Mouse (Mus musculus) heart, embryonic 16.5 days (tissue): ENCODE measurements at regions not wholly inside any gene's neighbourhood (a gene's known extent, or its start where the extent isn't known, plus 50 kb on each side); places are given as distances from the start of the nearest gene placed in this dataset.

Experiments used
- ATAC-seq: fragments of 200-750 bp; cut with Nextera tagmentation; replicated peaks from 2 replicates; pipeline ENCODE4 v1.8.0; 2017; ENCODE audit warnings: moderate number of reproducible peaks; ENCODE audit not compliant: insufficient read depth, low FRiP score; ENCODE audit errors: extremely low read depth
- H3K27ac ChIP-seq: fragments of 300-500 bp; sonication (generic); 2 replicates; pipeline ENCODE4 v1.5.1; 2014; ENCODE audit warnings: mild to moderate bottlenecking, low read length, control low read depth, moderate library complexity
- H3K27me3 ChIP-seq: fragments of 300-500 bp; sonication (generic); 2 replicates; pipeline ENCODE4 v1.6.1; 2014; ENCODE audit warnings: low read length, mixed read lengths; ENCODE audit not compliant: control insufficient read depth, insufficient read depth
- H3K36me3 ChIP-seq: fragments of 300-500 bp; sonication (generic); 2 replicates; pipeline ENCODE4 v1.6.1; 2014; ENCODE audit not compliant: control insufficient read depth, insufficient read depth
- H3K4me1 ChIP-seq: fragments of 300-500 bp; sonication (generic); 2 replicates; pipeline ENCODE4 v1.6.1; 2014; ENCODE audit warnings: low read length, mixed read lengths; ENCODE audit not compliant: control insufficient read depth, insufficient read depth
- H3K4me2 ChIP-seq: fragments of 300-500 bp; sonication (generic); 2 replicates; pipeline ENCODE4 v1.6.1; 2014; ENCODE audit warnings: low read depth, mild to moderate bottlenecking, control low read depth, low read length
- H3K4me3 ChIP-seq: fragments of 300-500 bp; sonication (generic); 2 replicates; pipeline ENCODE4 v1.5.1; 2014; ENCODE audit warnings: mild to moderate bottlenecking, control low read depth, low read length
- H3K9ac ChIP-seq: fragments of 300-500 bp; sonication (generic); 2 replicates; pipeline ENCODE4 v1.6.1; 2014; ENCODE audit warnings: low read length, control low read depth
- H3K9me3 ChIP-seq: fragments of 300-500 bp; sonication (generic); replicated peaks from 2 replicates; pipeline ENCODE4 v1.6.1; 2016; ENCODE audit warnings: low read length; ENCODE audit not compliant: control insufficient read depth
- WGBS: fragments of 180-500 bp; shearing (Covaris S2); extraction: QIAGEN DNeasy Blood & Tissue Kit; methylation state at CpG from one replicate; pipeline ENCODE4 v1.1.7; 2014; 5-methylcytosine and 5-hydroxymethylcytosine counted together

- Histone ChIP-seq H3K27ac (no peak overlapping the region), H3K36me3 (no peaks in the 10 kb centered on the region), H3K4me3 (no peak overlapping the region), H3K9me3 (no peaks in the 10 kb centered on the region), H3K4me1 (peaks cover 10% of the 10 kb centered on the region), H3K9ac (no peak overlapping the region), H3K27me3 (no peaks in the 10 kb centered on the region; the same call in 1 of the 2 replicates), H3K4me2 (no peak overlapping the region)
- 87% methylated on average over 10 of the region's 10 CpGs for WGBS
- ATAC-seq: no peak
Observed at GRCm38 (mm10) chr13:43724161-43724560, 60.4 kb upstream of the Cd83 start.

GRCm38 (mm10) chr13:43725698-43726097 is 58.9 kb upstream of the Cd83 start:
- Histone ChIP-seq H3K9me3 (no peaks in the 10 kb centered on the region), H3K27me3 (no peaks in the 10 kb centered on the region; the same call in 1 of the 2 replicates), H3K36me3 (no peaks in the 10 kb centered on the region), H3K9ac (no peak overlapping the region), H3K27ac (no peak overlapping the region), H3K4me3 (no peak overlapping the region), H3K4me2 (no peak overlapping the region), H3K4me1 (peaks cover 4% of the 10 kb centered on the region; the same call in 1 of the 2 replicates)
- WGBS: 15% methylated on average over 7 of the region's 7 CpGs
- ATAC-seq: no peak

GRCm38 (mm10) chr13:43726895-43727341 is 57.7 kb upstream of the Cd83 start:
- WGBS: 40% methylated on average over 13 of the region's 13 CpGs
- Histone ChIP-seq H3K27ac (0 out of 2 replicates have a peak overlapping the region, but pooled peaks have one; percentile 12), H3K4me2 (0 out of 2 replicates have a peak overlapping the region, but pooled peaks have one; percentile 11), H3K4me3 (no peak overlapping the region), H3K36me3 (no peaks in the 10 kb centered on the region), H3K4me1 (peaks cover 4% of the 10 kb centered on the region; the same call in 1 of the 2 replicates), H3K9ac (no peak overlapping the region), H3K27me3 (peaks cover 2% of the 10 kb centered on the region; the same call in 1 of the 2 replicates), H3K9me3 (no peaks in the 10 kb centered on the region)
- peak; percentile 72 for ATAC-seq

DNA sequence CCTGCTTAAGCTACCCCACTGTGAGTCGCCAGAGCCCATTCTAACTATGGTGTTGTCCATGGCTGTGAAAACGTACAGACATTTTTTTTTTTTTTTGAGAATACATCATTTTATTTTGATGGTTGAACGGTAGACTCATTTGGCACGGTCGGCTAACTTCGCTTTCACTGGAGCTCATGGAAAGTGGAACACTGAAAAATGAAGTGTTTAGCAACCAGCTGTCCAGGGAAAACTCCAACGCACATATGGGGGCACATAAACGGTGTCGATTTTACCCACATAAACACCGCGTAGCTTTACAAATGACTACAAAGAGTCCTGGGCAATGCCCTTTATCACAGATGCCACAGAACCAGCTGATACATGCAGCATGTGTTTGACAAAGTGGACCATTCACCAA is 55.0 kb upstream of the Cd83 start:
- Histone ChIP-seq H3K9me3 (no peaks in the 10 kb centered on the region), H3K36me3 (no peaks in the 10 kb centered on the region), H3K27me3 (peaks cover 2% of the 10 kb centered on the region; the same call in 1 of the 2 replicates), H3K4me1 (peaks cover 8% of the 10 kb centered on the region; the same call in 1 of the 2 replicates), H3K27ac (no peak overlapping the region), H3K9ac (no peak overlapping the region), H3K4me3 (no peak overlapping the region), H3K4me2 (no peak overlapping the region)
- no peak for ATAC-seq
- 87% methylated on average over 11 of the region's 11 CpGs for WGBS

- peaks cover 2% of the 10 kb centered on the region; the same call in 1 of the 2 replicates for H3K27me3 ChIP-seq
- no peak overlapping the region for H3K9ac ChIP-seq
- H3K27ac ChIP-seq: no peak overlapping the region
- no peak overlapping the region for H3K4me2 ChIP-seq
- H3K9me3 ChIP-seq: no peaks in the 10 kb centered on the region
- H3K36me3 ChIP-seq: no peaks in the 10 kb centered on the region
- WGBS: 66% methylated on average over 10 of the region's 10 CpGs
- H3K4me3 ChIP-seq: no peak overlapping the region
- no peak for ATAC-seq
- 0 out of 2 replicates have a peak, but pooled peaks cover 6% of the 10 kb centered on the region for H3K4me1 ChIP-seq
Observed at GRCm38 (mm10) chr13:43733061-43733460, 51.5 kb upstream of the Cd83 start.

DNA sequence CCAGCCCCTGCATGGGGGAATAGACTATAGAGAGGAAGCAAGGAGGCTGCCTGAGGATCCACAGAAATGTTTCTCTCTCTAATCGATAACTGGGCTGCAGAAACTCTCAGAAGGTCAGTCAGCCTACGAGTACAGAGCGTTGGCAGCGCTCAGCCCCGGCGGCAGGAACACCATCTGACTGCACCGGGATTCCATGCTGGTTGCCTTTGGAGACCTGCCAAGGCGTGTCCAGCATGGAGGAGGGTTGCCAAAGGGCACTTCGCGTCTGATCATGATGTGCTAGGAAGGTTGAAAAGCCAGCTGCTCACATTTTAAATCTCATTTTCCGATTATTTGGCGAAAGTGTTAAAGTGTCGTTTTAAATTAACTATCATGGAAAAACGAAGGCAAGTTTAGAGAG is 49.9 kb upstream of the Cd83 start:
- H3K4me3 ChIP-seq: no peak overlapping the region
- no peaks in the 10 kb centered on the region for H3K9me3 ChIP-seq
- no peaks in the 10 kb centered on the region for H3K36me3 ChIP-seq
- 0 out of 2 replicates have a peak, but pooled peaks cover 6% of the 10 kb centered on the region for H3K4me1 ChIP-seq
- peak; percentile 63; the same call in 1 of the 2 replicates for ATAC-seq
- H3K4me2 ChIP-seq: peak overlapping the region; percentile 7; the same call in 1 of the 2 replicates
- no peak overlapping the region for H3K9ac ChIP-seq
- peaks cover 2% of the 10 kb centered on the region; the same call in 1 of the 2 replicates for H3K27me3 ChIP-seq
- WGBS: 42% methylated on average over 14 of the region's 14 CpGs
- H3K27ac ChIP-seq: peak overlapping the region; percentile 19; the same call in 1 of the 2 replicates
